Mouse (Mus musculus): ENCODE measurements at regions not wholly inside any gene's neighbourhood (a gene's known extent, or its start where the extent isn't known, plus 50 kb on each side); places are given as distances from the start of the nearest gene placed in this dataset.

DNA sequence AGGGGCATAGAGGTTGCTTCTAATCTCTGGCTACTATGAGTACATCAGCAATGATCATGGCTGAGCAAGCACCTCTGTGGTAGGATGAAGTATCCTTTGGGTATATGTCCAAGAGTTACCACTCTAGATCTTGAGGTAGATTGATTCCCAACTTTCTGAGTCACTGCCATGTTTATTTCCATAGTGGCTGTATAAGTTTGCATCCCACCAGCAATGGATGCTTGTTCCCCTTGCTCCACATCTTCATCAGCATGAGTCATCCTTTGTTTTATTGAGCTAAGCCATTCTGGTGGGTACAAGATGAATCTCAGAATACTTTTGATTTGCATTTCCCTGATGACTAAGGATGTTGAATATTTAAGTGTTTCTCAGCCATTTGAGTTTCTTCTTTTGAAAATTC is 86.8 kb upstream of the Irx5 start:
- TF ChIP-seq EP300 (IDR thresholded peaks at IDR 0.05; ENCODE audit: low read depth) (no peak), CTCF (IDR thresholded peaks at IDR 0.05; ENCODE audit: low read depth) (no peak)

Data from liver, postnatal 0 days (tissue).